Mouse (Mus musculus) kidney, adult 2 months (tissue): ENCODE results near the gene Ntf3. TPM values are rescaled to one million over a fixed set of nuclear protein-coding genes. Genes with fewer than 3 reads are reported as not detected.

Source experiments
- DNase-seq: peaks from one replicate; pipeline ENCODE4 v3.0.0; 2021
- H3K27ac ChIP-seq: fragments of 200-500 bp; 2 replicates; pipeline ENCODE4 v1.5.1; 2012; ENCODE audit warnings: low read depth, low read length, control low read depth, inconsistent platforms; ENCODE audit not compliant: insufficient read depth
- H3K27me3 ChIP-seq: fragments of 200-500 bp; replicated peaks from 2 replicates; pipeline ENCODE4 v1.6.1; 2012; ENCODE audit warnings: mild to moderate bottlenecking, moderate library complexity, low read length, inconsistent platforms; ENCODE audit not compliant: control insufficient read depth, insufficient read depth
- H3K36me3 ChIP-seq: fragments of 200-500 bp; 2 replicates; pipeline ENCODE4 v1.6.1; 2012; ENCODE audit warnings: mild to moderate bottlenecking, moderate library complexity, low read length, inconsistent platforms; ENCODE audit not compliant: control insufficient read depth, insufficient read depth
- H3K4me1 ChIP-seq: fragments of 200-500 bp; 2 replicates; pipeline ENCODE4 v1.6.1; 2011; ENCODE audit warnings: low read length; ENCODE audit not compliant: control insufficient read depth, insufficient read depth
- H3K4me3 ChIP-seq: fragments of 200-500 bp; 2 replicates; pipeline ENCODE4 v1.5.1; 2011; ENCODE audit warnings: mild to moderate bottlenecking, low read depth, low read length, control low read depth; ENCODE audit not compliant: insufficient read depth
- CTCF ChIP-seq: fragments of 200-500 bp; conservative IDR thresholded peaks from 2 replicates; pipeline ENCODE4 v1.5.1; 2011; ENCODE audit warnings: low read depth, mild to moderate bottlenecking, control low read depth, low read length, moderate library complexity, mixed read lengths; ENCODE audit not compliant: insufficient read depth, insufficient read length
- POLR2A ChIP-seq: fragments of 200-500 bp; IDR thresholded peaks from one replicate; pipeline ENCODE4 v1.6.1; 2011; ENCODE audit warnings: low read depth, low read length, control low read depth
- WGBS: fragments of 180-500 bp; shearing (Covaris S2); methylation state at CpG from one replicate; pipeline ENCODE4 v1.1.7; 2018; 5-methylcytosine and 5-hydroxymethylcytosine counted together
- polyA plus RNA-seq: library from polyadenylated mRNA; depleted of rRNA; stranded (reverse); fragments of >200 nt; gene quantifications from 2 replicates; pipeline ENCODE4 v1.2.3, GENCODE M21; 2012

The Ntf3 gene
- polyA plus RNA-seq, 1 experiment, result 4.1 TPM

- no peak for DNase-seq
- WGBS, result 82% methylated on average over 5 of the region's 5 CpGs
- Histone ChIP-seq H3K4me1 (no peaks in the 10 kb centered on the region), H3K36me3 (no peaks in the 10 kb centered on the region), H3K27me3 (no peaks in the 10 kb centered on the region), H3K27ac (no peak overlapping the region), H3K4me3 (no peak overlapping the region)
- TF ChIP-seq CTCF, result no peak
- TF ChIP-seq POLR2A, result no peak
Measured at GRCm38 (mm10) chr6:126053136-126053535, 113.6 kb downstream of the Ntf3 start.
